In genomic region chr7:109723697-109724096, GRCm38 (mm10) we compare ENCODE assay signal across 19 mouse cellular contexts. TPM values are rescaled to one million over a fixed set of nuclear protein-coding genes. Genes with fewer than 3 reads are reported as not detected.
DNase-seq lines count a peak whose midpoint lies in the region; ATAC-seq and TF ChIP-seq lines count a peak whose summit lies in the region.
"Had no signal": no experiment of that assay in that cellular context is flagged by ENCODE, and none has a peak within 500 bp of the region (broad histone marks: within the 10 kb centered on the region; RNA-seq: fewer than 3 reads in every experiment).

TSS of gene BC051019 (minus strand) at chr7:109723850.

- no peaks in the 10 kb centered on the region for H3K9me3 ChIP-seq in intestine, postnatal 0 days (ENCODE audit: control insufficient read depth)
- no peaks in the 10 kb centered on the region for H3K9me3 ChIP-seq in intestine, embryonic 15.5 days
- H3K9me3 ChIP-seq: embryonic facial prominence, embryonic 13.5 days; forebrain, embryonic 13.5 days; heart, embryonic 13.5 days; hindbrain, embryonic 15.5 days had no signal

- no peak for TF ChIP-seq POLR2A in myocyte (IDR thresholded peaks at IDR 0.05; ENCODE audit: insufficient read length, low read depth)

- peak; percentile 43 for DNase-seq in lung, postnatal 36 days
- DNase-seq in lung, postnatal 4 days, result no peak
- DNase-seq in MN1 (ENCODE audit: low spot score), result no peak
- DNase-seq: adrenal gland, postnatal 14 days; cerebellum, adult 11-12 months; cerebellum, adult 9-10 months; cerebellum, postnatal 25 days; forebrain, postnatal 0 days; gastrocnemius, postnatal 14 days; heart, postnatal 36 days had no signal

- no peak within 1 kb of the TSS for H3K4me2 ChIP-seq in intestine, postnatal 0 days (replicated peaks; ENCODE audit: low read depth)
- no peak within 1 kb of the TSS for H3K4me2 ChIP-seq in intestine, embryonic 15.5 days (replicated peaks)
- H3K4me2 ChIP-seq in myocyte (ENCODE audit: low read depth), result no peak within 1 kb of the TSS
- H3K4me2 ChIP-seq: embryonic facial prominence, embryonic 13.5 days; forebrain, embryonic 13.5 days; heart, embryonic 13.5 days; hindbrain, embryonic 15.5 days had no signal

- no peak within 1 kb of the TSS for H3K4me3 ChIP-seq in intestine, postnatal 0 days (ENCODE audit: low read depth, low read length)
- H3K4me3 ChIP-seq in intestine, embryonic 15.5 days (replicated peaks), result no peak within 1 kb of the TSS
- H3K4me3 ChIP-seq in myocyte, result no peak within 1 kb of the TSS
- H3K4me3 ChIP-seq: embryonic facial prominence, embryonic 13.5 days; forebrain, embryonic 13.5 days; heart, embryonic 13.5 days; hindbrain, embryonic 15.5 days had no signal

- no peaks in the 10 kb centered on the region for H3K27me3 ChIP-seq in intestine, postnatal 0 days (replicated peaks; ENCODE audit: control insufficient read depth, insufficient read depth, low read length)
- no peaks in the 10 kb centered on the region for H3K27me3 ChIP-seq in intestine, embryonic 15.5 days (replicated peaks)
- no peaks in the 10 kb centered on the region for H3K27me3 ChIP-seq in myocyte (ENCODE audit: control insufficient read depth, insufficient read depth, insufficient read length)
- H3K27me3 ChIP-seq: CH12.LX; embryonic facial prominence, embryonic 13.5 days; forebrain, embryonic 13.5 days; heart, embryonic 13.5 days; hindbrain, embryonic 15.5 days had no signal

- H3K9ac ChIP-seq in intestine, postnatal 0 days (ENCODE audit: low read depth, low read length), result no peak within 1 kb of the TSS
- H3K9ac ChIP-seq in intestine, embryonic 15.5 days, result no peak within 1 kb of the TSS
- H3K9ac ChIP-seq: embryonic facial prominence, embryonic 13.5 days; forebrain, embryonic 13.5 days; forebrain, postnatal 0 days; heart, embryonic 13.5 days; hindbrain, embryonic 15.5 days had no signal

- ATAC-seq in intestine, postnatal 0 days, result peak; percentile 13; the same call in 1 of the 2 replicates
- ATAC-seq in intestine, embryonic 15.5 days, result no peak
- ATAC-seq: forebrain, embryonic 13.5 days; forebrain, postnatal 0 days had no signal

- H3ac ChIP-seq in myocyte (ENCODE audit: control insufficient read depth, insufficient read length), result no peak within 1 kb of the TSS

- no peaks in the 10 kb centered on the region for H3K36me3 ChIP-seq in intestine, postnatal 0 days (ENCODE audit: control insufficient read depth, insufficient read depth)
- H3K36me3 ChIP-seq in intestine, embryonic 15.5 days, result no peaks in the 10 kb centered on the region
- no peaks in the 10 kb centered on the region for H3K36me3 ChIP-seq in myocyte (ENCODE audit: control insufficient read depth, insufficient read depth)
- H3K36me3 ChIP-seq: embryonic facial prominence, embryonic 13.5 days; heart, embryonic 13.5 days; hindbrain, embryonic 15.5 days had no signal

- TF ChIP-seq CTCF in intestine, postnatal 0 days (IDR thresholded peaks at IDR 0.05; ENCODE audit: low read depth), result no peak

- H3K79me2 ChIP-seq in myocyte (ENCODE audit: control insufficient read depth, insufficient read depth), result no peaks in the 10 kb centered on the region

- H3K27ac ChIP-seq in intestine, postnatal 0 days (ENCODE audit: low read depth, low read length), result no peak within 1 kb of the TSS
- H3K27ac ChIP-seq in intestine, embryonic 15.5 days, result no peak within 1 kb of the TSS
- H3K27ac ChIP-seq: embryonic facial prominence, embryonic 13.5 days; forebrain, embryonic 13.5 days; heart, embryonic 13.5 days; hindbrain, embryonic 15.5 days had no signal

- no peaks in the 10 kb centered on the region for H3K4me1 ChIP-seq in intestine, postnatal 0 days (replicated peaks; ENCODE audit: control insufficient read depth, insufficient read depth, low read length)
- H3K4me1 ChIP-seq in intestine, embryonic 15.5 days (replicated peaks), result no peaks in the 10 kb centered on the region
- H3K4me1 ChIP-seq: embryonic facial prominence, embryonic 13.5 days; forebrain, embryonic 13.5 days; hindbrain, embryonic 15.5 days had no signal

- 86% methylated on average over 5 of the region's 5 CpGs for WGBS in intestine, postnatal 0 days
- WGBS in intestine, embryonic 15.5 days, result 94% methylated on average over 5 of the region's 5 CpGs

TF ChIP-seq in myocyte, 11 proteins besides CTCF, POLR2A, EP300 and RAD21:
- TF ChIP-seq MYOD1 (IDR thresholded peaks at IDR 0.05; ENCODE audit: control insufficient read depth in 1 of 3, insufficient read length in 2 of 3, low read depth in 2 of 3), result no peak
- no peak for TF ChIP-seq REST (IDR thresholded peaks at IDR 0.05; ENCODE audit: insufficient read depth, insufficient read length)
- TF ChIP-seq CEBPB (IDR thresholded peaks at IDR 0.05; ENCODE audit: insufficient read depth, poor library complexity, severe bottlenecking), result no peak
- TF ChIP-seq USF1 (IDR thresholded peaks at IDR 0.05; ENCODE audit: low read depth), result no peak
- no peak for TF ChIP-seq SRF (IDR thresholded peaks at IDR 0.05; ENCODE audit: control insufficient read depth, insufficient read length, low read depth)
- TF ChIP-seq MYOG (IDR thresholded peaks at IDR 0.05; ENCODE audit: control insufficient read depth in 1 of 3, insufficient read depth in 1 of 3, insufficient read length in 2 of 3, low read depth in 2 of 3), result no peak

RNA-seq across cellular contexts. Expression of gene BC051019, which starts in this region (rescaled TPM):
- not detected in 2 replicates for polyA plus RNA-seq in intestine, postnatal 0 days (2015; fragmentation: Nextera tagmentation; extraction: Ambion mirVana)
- polyA plus RNA-seq in intestine, embryonic 15.5 days (2015; fragmentation: Nextera tagmentation; extraction: Ambion mirVana), result 0.14 and 0.16 TPM in 2 replicates
- 33.3 TPM for polyA plus RNA-seq in myocyte (2012; fragmentation: generic; extraction: Trizol)
- polyA plus RNA-seq: heart, postnatal 0 days had no signal

Comparison
In these comparisons a context has a peak if more than half of its experiments do, and no peak if none do; other contexts are left out.
1. RNA of gene BC051019 (polyA plus RNA-seq): 33.3 TPM in myocyte (single experiment); 0.14 to 0.16 TPM in intestine, embryonic 15.5 days and not detected in intestine, postnatal 0 days; every median in the first group is over 10 times any median in the second.
2. Peak in ATAC-seq in intestine, postnatal 0 days; RNA of the gene not detected or under 1 TPM.